In the genomic region with DNA sequence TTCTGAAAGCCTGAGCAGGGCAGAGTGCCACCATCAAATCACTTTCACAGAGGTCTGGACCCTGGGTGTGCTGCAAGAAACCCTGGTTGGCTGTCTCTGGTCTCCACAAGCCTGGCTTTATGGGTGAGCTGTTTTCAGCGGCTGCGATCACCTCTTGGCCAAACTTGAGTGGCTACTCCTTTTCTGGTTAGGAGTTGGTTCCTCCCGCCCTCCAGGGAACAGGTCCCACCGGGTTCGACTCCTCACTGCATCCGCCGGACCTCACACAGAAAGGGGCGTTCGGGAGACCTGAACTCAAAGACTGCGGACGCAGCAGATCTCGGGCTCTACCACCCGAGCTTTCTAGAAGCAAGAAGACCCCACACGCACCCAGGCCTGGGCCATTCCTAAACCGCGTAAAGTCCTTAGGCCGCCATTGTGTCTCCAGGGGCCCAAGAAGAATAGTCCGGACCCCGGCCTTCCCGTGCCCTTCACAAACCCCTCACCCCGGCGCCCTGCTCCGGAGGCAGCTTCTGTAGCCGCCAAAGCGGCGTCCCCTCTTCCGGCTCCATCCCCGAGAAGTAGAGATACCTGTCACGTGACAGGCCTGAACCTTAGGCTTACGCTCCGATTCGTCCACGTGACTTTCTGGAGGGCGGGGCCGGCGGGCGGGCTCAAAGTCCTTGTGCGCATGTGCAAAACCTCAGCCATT, we compare ENCODE assay signal across 8 mouse cellular contexts. TPM values are rescaled to one million over a fixed set of nuclear protein-coding genes. Genes with fewer than 3 reads are reported as not detected.
DNase-seq lines count a peak whose midpoint lies in the region; ATAC-seq and TF ChIP-seq lines count a peak whose summit lies in the region.

A gene (minus strand): TSS at position 596 of the 691 bp plus-strand sequence.

- H3K4me3 ChIP-seq in forebrain, embryonic 15.5 days = peak within 1 kb of the TSS; percentile 95
- H3K4me3 ChIP-seq in lung, adult 2 months (replicated peaks; ENCODE audit: extremely low read depth, low read depth, low read length) = peak within 1 kb of the TSS; percentile 95

- H3K9me3 ChIP-seq in forebrain, embryonic 15.5 days = no peaks in the 10 kb centered on the region

- intact Hi-C loops in heart, postnatal 25 days (cut with DNase I) = no loop called here

- TF ChIP-seq POLR2A in lung, adult 2 months (IDR thresholded peaks at IDR 0.05; ENCODE audit: borderline replicate concordance, extremely low read depth, low read depth, low read length) = peak; percentile 92

- peak within 1 kb of the TSS; percentile 75 for H3K9ac ChIP-seq in forebrain, embryonic 15.5 days (replicated peaks)

- under 1% methylated on average over 38 of the region's 38 CpGs for WGBS in forebrain, embryonic 15.5 days
- WGBS in lung, adult 2 months = 1% methylated on average over 38 of the region's 38 CpGs

- peak within 1 kb of the TSS; percentile 65 for H3K27ac ChIP-seq in forebrain, embryonic 15.5 days (replicated peaks)

- ATAC-seq in forebrain, embryonic 15.5 days (replicated peaks) = peak; percentile 96
- ATAC-seq in neutrophil, adult 5-6 weeks (ENCODE audit: extremely low read depth, insufficient number of reproducible peaks, low FRiP score, poor library complexity, severe bottlenecking) = peak; percentile 81

- peak; percentile 96 for DNase-seq in ES-CJ7 (ENCODE audit: low read depth, low spot score)
- DNase-seq in cerebellum, adult 11 months = peak; percentile 92
- DNase-seq in heart, postnatal 25 days (ENCODE audit: low spot score) = peak; percentile 91
- peak; percentile 91 to 97 for DNase-seq in layer of hippocampus, adult 18-20 months (ENCODE audit: low spot score in 2 of 2)
- DNase-seq in lung, adult 2 months = peak; percentile 94
- DNase-seq in thymus, adult 18-20 months = peak; percentile 91 to 96

- H3K36me3 ChIP-seq in forebrain, embryonic 15.5 days = peaks cover 4% of the 10 kb centered on the region; the same call in 1 of the 2 replicates

- H3K4me1 ChIP-seq in forebrain, embryonic 15.5 days = peaks cover 10% of the 10 kb centered on the region
- peaks cover 10% of the 10 kb centered on the region for H3K4me1 ChIP-seq in lung, adult 2 months (ENCODE audit: control insufficient read depth, insufficient read depth, low read length)

- H3K4me2 ChIP-seq in forebrain, embryonic 15.5 days (replicated peaks) = peak within 1 kb of the TSS; percentile 70

- H3K27me3 ChIP-seq in forebrain, embryonic 15.5 days = no peaks in the 10 kb centered on the region

- TF ChIP-seq CTCF in lung, adult 2 months (IDR thresholded peaks at IDR 0.05; ENCODE audit: insufficient read depth, low read length) = no peak

RNA-seq across cellular contexts. Expression of the gene that starts here (rescaled TPM):
- 145 and 146 TPM in 2 replicates for polyA plus RNA-seq in forebrain, embryonic 15.5 days (2015; fragmentation: Nextera tagmentation; extraction: Ambion mirVana)
- 10 to 100 TPM; 42.0 to 43.7 TPM for total RNA-seq in heart, postnatal 25 days (2021)
- 100 to 1,000 TPM; 106 to 108 TPM for total RNA-seq in layer of hippocampus, adult 18-20 months (2021)
- polyA plus RNA-seq in lung, adult 2 months (2012; rRNA removed) = 3.8 and 7.2 TPM in 2 replicates
- total RNA-seq in neutrophil, adult 5-6 weeks (2017) = 71.8 and 82.5 TPM in 2 replicates

Comparison
In these comparisons a context has a peak if more than half of its experiments do, and no peak if none do; other contexts are left out.
1. Peak in every context shown above with its lines: DNase-seq, ATAC-seq, H3K4me3 ChIP-seq and H3K27ac ChIP-seq.
2. RNA of the gene that starts here (polyA plus RNA-seq): 145 to 146 TPM in forebrain, embryonic 15.5 days; 3.8 to 7.2 TPM in lung, adult 2 months; every median in the first group is over 10 times any median in the second.